Mouse (Mus musculus) G1E (cell line): ENCODE measurements around the gene Arid5a. TPM values are rescaled to one million over a fixed set of nuclear protein-coding genes. Genes with fewer than 3 reads are reported as not detected.

Experiments used
- ATAC-seq: 2 replicates; pipeline ENCODE4 v1.8.0; 2016; ENCODE audit warnings: mild to moderate bottlenecking; ENCODE audit not compliant: insufficient number of reproducible peaks, poor library complexity, low FRiP score, severe bottlenecking; ENCODE audit errors: extremely low read depth
- DNase-seq: peaks from one replicate; pipeline ENCODE4 v3.0.0; 2012; ENCODE audit warnings: low spot score
- H3K27me3 ChIP-seq: 2 replicates; pipeline ENCODE4 v1.6.1; 2012; ENCODE audit warnings: mild to moderate bottlenecking, low read length, inconsistent platforms; ENCODE audit not compliant: insufficient read depth
- H3K36me3 ChIP-seq: replicated peaks from 2 replicates; pipeline ENCODE3; 2012; ENCODE audit warnings: mild to moderate bottlenecking, inconsistent platforms
- H3K4me1 ChIP-seq: 2 replicates; pipeline ENCODE4 v1.6.1; 2012; ENCODE audit warnings: low read depth, low read length, inconsistent platforms, mixed read lengths; ENCODE audit not compliant: insufficient read depth
- H3K4me3 ChIP-seq: 2 replicates; pipeline ENCODE4 v1.5.1; 2012; ENCODE audit warnings: low read depth, mild to moderate bottlenecking, inconsistent platforms, low read length, moderate library complexity, mixed read lengths
- H3K9me3 ChIP-seq: replicated peaks from 2 replicates; pipeline ENCODE4 v1.6.1; 2012; ENCODE audit warnings: inconsistent platforms
- CTCF ChIP-seq: IDR thresholded peaks from 2 replicates; pipeline ENCODE4 v1.5.1; 2012; ENCODE audit warnings: low read depth, low read length, inconsistent platforms, mixed read lengths
- GATA1 ChIP-seq: IDR thresholded peaks from 2 replicates; pipeline ENCODE4 v1.6.1; 2012; ENCODE audit warnings: borderline replicate concordance, low read length, inconsistent platforms, mixed read lengths
- GATA2 ChIP-seq: IDR thresholded peaks from 2 replicates; pipeline ENCODE4 v1.6.1; 2012; ENCODE audit warnings: low read depth, low read length, inconsistent platforms, borderline replicate concordance
- POLR2AphosphoS5 ChIP-seq: IDR thresholded peaks from 2 replicates; pipeline ENCODE4 v1.6.1; 2012; ENCODE audit warnings: low read depth, low read length, inconsistent platforms; ENCODE audit not compliant: insufficient replicate concordance
- TAL1 ChIP-seq: conservative IDR thresholded peaks from 2 replicates; pipeline ENCODE4 v1.6.1; 2012; ENCODE audit warnings: low read depth, low read length, inconsistent platforms, mixed read lengths
- polyA plus RNA-seq: library from polyadenylated mRNA; stranded (reverse); fragments of >175 nt; gene quantifications from 2 replicates; pipeline ENCODE4 v1.2.3, GENCODE M21; 2012
- total RNA-seq, 2 experiments: library from RNA; stranded (forward) in 1 of 2; stranded (reverse) in 1 of 2; fragments of 200-1000 nt in 1 of 2; fragments of >200 nt in 1 of 2; fragmentation: Nextera tagmentation in 1 of 2; gene quantifications; 2 replicates each; pipeline ENCODE4 v1.2.3; 2014 to 2017

Arid5a gene
- total and polyA plus RNA-seq, 3 experiments = 8.4 to 33.6 (median 8.7) TPM

DNA sequence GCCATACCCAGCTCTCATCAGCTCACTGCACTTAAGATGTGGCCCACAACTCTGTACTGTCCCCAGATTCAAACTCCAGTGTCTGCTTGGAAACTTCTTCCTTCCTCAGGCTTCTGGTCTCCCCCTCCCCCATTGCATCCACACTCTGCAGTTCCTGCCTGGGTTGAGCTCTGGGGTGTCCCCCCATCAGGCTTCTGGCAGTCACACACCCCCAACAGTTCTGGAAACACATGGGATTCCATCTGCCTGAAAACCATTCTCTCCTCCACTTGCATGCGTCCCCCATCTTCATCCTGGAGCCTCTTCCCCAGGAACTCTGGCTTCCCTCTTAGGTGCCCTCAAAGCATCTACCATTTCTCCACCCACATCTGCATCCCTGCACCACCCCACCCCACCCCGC lies 19.3 kb downstream of the Arid5a start:
- no peak for ATAC-seq
- no peak for DNase-seq
- Histone ChIP-seq H3K36me3 (peaks cover 51% of the 10 kb centered on the region), H3K27me3 (no peaks in the 10 kb centered on the region), H3K9me3 (no peaks in the 10 kb centered on the region), H3K4me1 (no peaks in the 10 kb centered on the region), H3K4me3 (no peak overlapping the region)
- no peak for TF ChIP-seq TAL1
- TF ChIP-seq GATA1 = no peak
- no peak for TF ChIP-seq POLR2AphosphoS5
- TF ChIP-seq GATA2 = no peak
- TF ChIP-seq CTCF = no peak

DNA sequence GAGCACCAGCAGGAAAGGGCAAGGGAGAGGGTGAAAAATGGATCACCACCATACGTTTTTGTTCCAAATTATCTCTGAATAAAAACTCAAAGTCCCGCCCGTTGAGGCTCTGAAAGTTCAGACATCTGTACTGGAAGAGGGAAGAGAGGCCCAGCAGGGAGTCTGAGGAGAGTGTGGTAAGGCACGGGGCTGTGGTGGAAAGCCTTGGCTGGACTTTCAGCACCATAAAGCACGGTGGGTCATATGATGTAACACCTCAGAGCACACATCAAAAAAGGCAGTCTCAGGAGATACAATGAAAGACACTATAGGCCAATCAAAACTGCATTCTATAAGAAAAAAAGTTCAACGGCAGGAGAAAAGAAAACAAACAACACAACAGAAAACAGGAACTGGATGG lies 24.2 kb downstream of the Arid5a start:
- no peak for ATAC-seq
- Histone ChIP-seq H3K9me3 (no peaks in the 10 kb centered on the region), H3K36me3 (peaks cover 69% of the 10 kb centered on the region), H3K27me3 (no peaks in the 10 kb centered on the region), H3K4me1 (0 out of 2 replicates have a peak, but pooled peaks cover 2% of the 10 kb centered on the region), H3K4me3 (no peak overlapping the region)
- DNase-seq = no peak
- TF ChIP-seq GATA2 (no peak), POLR2AphosphoS5 (no peak)

DNA sequence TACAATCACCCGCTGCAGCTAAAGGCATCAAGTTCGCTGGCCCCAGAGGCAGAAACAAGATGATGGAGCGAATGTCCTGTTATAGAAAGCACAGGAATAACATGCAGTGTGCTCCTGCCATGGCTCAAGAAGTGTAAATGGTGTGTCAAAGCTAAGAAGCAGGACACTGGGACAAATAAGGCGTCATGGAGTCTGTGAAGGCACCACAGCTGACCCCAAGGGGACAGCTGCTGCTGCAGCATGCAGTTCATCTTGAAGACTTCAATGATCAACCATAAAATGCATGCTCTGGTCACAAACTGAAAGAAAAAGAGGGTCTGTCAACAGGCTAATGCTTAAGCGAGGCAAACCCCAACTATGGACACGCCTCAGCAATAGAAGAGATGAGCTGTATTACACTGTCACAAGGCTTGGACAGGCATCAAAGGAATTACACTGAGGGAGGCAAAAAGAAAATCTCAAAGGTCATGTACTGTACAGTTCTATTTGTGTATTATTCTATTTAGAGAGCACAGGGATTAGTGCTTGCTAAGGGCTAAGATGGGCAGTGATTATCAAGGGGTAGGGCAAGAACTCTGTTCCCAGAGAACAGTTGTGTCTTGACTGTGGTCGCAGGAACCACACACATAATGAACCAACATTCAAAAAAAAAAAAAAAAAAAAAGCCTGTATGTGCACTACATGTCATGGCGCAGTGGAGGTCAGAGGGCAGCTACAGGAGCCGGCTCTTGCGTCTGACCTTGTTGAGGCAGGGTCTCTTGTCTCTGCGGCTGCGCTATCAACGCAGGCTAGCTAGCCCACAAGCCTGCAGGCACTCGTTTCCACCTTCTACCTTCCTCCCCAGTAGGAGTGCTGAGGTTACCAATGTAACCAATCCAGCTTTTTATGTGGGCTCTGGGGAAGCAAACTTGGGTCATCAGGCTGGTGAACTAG lies 25.7 kb downstream of the Arid5a start:
- peaks cover 75% of the 10 kb centered on the region for H3K36me3 ChIP-seq
- no peak overlapping the region for H3K4me3 ChIP-seq
- H3K27me3 ChIP-seq = no peaks in the 10 kb centered on the region
- H3K4me1 ChIP-seq = 0 out of 2 replicates have a peak, but pooled peaks cover 2% of the 10 kb centered on the region
- TF ChIP-seq POLR2AphosphoS5 (no peak), GATA1 (no peak), CTCF (no peak), TAL1 (no peak), GATA2 (no peak)
- ATAC-seq = no peak
- no peaks in the 10 kb centered on the region for H3K9me3 ChIP-seq
- no peak for DNase-seq

DNA sequence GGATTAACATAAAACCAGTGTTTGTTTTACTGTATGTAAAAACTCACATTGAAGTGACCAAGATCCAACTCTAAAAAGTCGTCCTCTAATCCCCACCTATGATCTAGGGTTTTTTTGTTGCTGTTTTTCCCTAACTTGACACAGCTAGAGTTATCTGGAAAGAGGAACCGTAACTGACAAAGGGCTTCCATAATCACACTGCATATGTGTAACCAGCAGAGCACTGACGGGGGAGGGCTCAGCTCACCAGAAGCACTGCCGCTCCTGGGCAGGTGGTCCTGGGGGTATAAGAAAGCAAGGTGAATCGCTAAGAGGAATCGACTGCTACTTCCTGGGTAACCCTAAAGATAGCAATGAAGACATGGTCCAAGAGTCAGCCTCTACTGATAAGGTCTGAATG lies 35.0 kb downstream of the Arid5a start:
- H3K27me3 ChIP-seq = no peaks in the 10 kb centered on the region
- peaks cover 100% of the 10 kb centered on the region for H3K36me3 ChIP-seq
- no peaks in the 10 kb centered on the region for H3K9me3 ChIP-seq
- H3K4me1 ChIP-seq = peaks cover 2% of the 10 kb centered on the region; the same call in 1 of the 2 replicates
- ATAC-seq (no peak), DNase-seq (no peak)
- TF ChIP-seq TAL1 (no peak), CTCF (no peak), GATA1 (no peak), POLR2AphosphoS5 (no peak), GATA2 (no peak)
- no peak overlapping the region for H3K4me3 ChIP-seq

DNA sequence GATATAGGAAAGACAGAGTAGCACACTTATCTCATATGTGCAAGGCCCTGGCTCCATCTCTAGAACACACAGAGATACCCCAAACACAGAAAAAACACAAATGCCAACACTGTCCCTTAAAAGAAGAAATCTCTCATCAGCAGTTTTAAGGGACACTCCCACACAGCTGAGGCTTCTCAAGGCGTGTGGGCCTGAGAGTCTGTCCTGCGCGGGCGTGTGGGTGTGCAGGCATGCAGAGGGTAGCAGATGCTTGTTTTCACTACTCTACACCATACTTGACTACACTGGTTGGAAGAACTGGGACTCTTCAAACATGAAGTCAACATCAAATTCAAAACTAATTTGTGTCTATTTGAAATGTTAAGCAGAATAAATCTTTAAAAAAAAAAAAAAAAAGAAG lies 44.8 kb downstream of the Arid5a start:
- no peak overlapping the region for H3K4me3 ChIP-seq
- no peaks in the 10 kb centered on the region for H3K9me3 ChIP-seq
- TF ChIP-seq CTCF = no peak
- TF ChIP-seq GATA1 = no peak
- no peak for TF ChIP-seq GATA2
- TF ChIP-seq TAL1 = no peak
- H3K27me3 ChIP-seq = no peaks in the 10 kb centered on the region
- H3K36me3 ChIP-seq = peaks cover 95% of the 10 kb centered on the region
- no peak for ATAC-seq
- no peak for DNase-seq
- H3K4me1 ChIP-seq = no peaks in the 10 kb centered on the region; the same call in 1 of the 2 replicates

DNA sequence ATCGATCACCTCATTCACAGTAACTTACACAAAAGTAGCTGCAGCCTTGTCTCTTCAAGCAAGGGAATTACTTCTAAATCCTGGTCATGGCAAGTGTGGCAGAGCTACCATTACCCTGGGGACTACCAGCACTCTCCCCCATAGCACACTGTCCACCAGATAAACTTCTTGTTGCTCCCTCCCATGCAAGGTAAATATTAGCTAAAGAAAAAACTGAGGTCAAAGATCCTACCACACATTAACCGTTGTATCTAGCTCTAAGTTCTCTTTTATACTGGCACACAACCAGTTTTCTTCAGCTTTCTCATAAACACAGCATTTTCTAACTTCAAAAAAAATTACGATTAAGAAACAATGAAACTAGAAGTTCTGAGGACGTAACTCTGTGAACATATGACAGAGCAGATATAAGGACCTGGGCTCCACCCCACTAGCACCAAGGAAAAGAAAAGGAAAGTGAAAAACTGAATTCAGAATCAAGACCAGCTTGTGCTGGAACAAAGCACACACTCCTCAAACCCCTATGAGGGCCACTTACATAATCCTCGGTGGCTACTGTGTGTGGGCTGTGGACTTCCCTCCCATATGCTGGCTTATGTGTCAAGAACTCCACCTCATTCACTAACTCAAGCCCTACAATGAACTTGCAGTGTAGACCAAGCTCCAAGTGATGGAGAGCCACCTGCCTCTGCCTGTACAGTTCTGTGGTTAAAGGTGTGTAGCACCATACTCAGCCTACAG lies 49.6 kb downstream of the Arid5a start:
- H3K36me3 ChIP-seq = peaks cover 93% of the 10 kb centered on the region
- H3K9me3 ChIP-seq = no peaks in the 10 kb centered on the region
- DNase-seq (no peak), ATAC-seq (no peak)
- TF ChIP-seq POLR2AphosphoS5 = no peak
- TF ChIP-seq GATA1 = no peak
- no peak for TF ChIP-seq GATA2
- H3K4me1 ChIP-seq = peaks cover 3% of the 10 kb centered on the region; the same call in 1 of the 2 replicates
- no peak overlapping the region for H3K4me3 ChIP-seq
- H3K27me3 ChIP-seq = no peaks in the 10 kb centered on the region
